Mouse (Mus musculus) left cerebral cortex, postnatal 4 days (tissue): Measurements from ENCODE around the gene Clec18a. TPM values are rescaled to one million over a fixed set of nuclear protein-coding genes. Genes with fewer than 3 reads are reported as not detected.

Experiments
- microRNA-seq: library from miRNA; unstranded; fragments of <30 nt; microRNA quantifications from one replicate; pipeline ENCODE4 v1.2.0, GENCODE M21; 2022
- total RNA-seq, 2 experiments: library from RNA; stranded (reverse); gene quantifications; 2 replicates each; pipeline ENCODE4 v1.2.3; 2021

Clec18a gene
- total RNA-seq, 2 experiments from 2014 or later = 0.14 TPM; not detected in 1

Small RNA genes within 50 kb of the gene (microRNA-seq; reads per million reads assigned to microRNA genes)
- gene Gm24103 = not detected
- not detected for gene Mir3473d

Other genes with a start within 250 kb of the Clec18a start
- 10 to 100 TPM; 46.8 to 47.7 TPM for gene Cog4, start 245.8 kb downstream of the Clec18a start, total RNA-seq
- 10 to 100 TPM; 82.3 to 83.9 TPM for gene Sf3b3, start 245.6 kb downstream of the Clec18a start, total RNA-seq
- gene Fuk, start 189.9 kb downstream of the Clec18a start, total RNA-seq = 1 to 10 TPM; 7.8 to 7.9 TPM
- gene St3gal2, start 172.5 kb downstream of the Clec18a start, total RNA-seq = 10 to 100 TPM; 78.9 to 80.6 TPM
- 10 to 100 TPM; 43.2 to 44.0 TPM for gene Ddx19a, start 94.6 kb downstream of the Clec18a start, total RNA-seq
- gene Ddx19b, start 60.7 kb downstream of the Clec18a start, total RNA-seq = 10 to 100 TPM; 21.3 to 21.6 TPM
- gene Aars, start 59.3 kb downstream of the Clec18a start, total RNA-seq = 100 to 1,000 TPM in 1 of 2 experiments, 10 to 100 TPM in 1; 98.4 to 108 TPM
- not detected for gene Exosc6, start 36.1 kb downstream of the Clec18a start, total RNA-seq
- 10 to 100 TPM; 31.0 to 32.8 TPM for gene Pdpr, start 2.2 kb upstream of the Clec18a start, total RNA-seq
- gene Glg1, start 166.8 kb upstream of the Clec18a start, total RNA-seq = 100 to 1,000 TPM; 107 to 114 TPM
- gene Rfwd3, start 207.8 kb upstream of the Clec18a start, total RNA-seq = 10 to 100 TPM; 18.2 to 18.7 TPM
- under 1 TPM; 0.34 to 0.46 TPM for gene Mlkl, start 245.8 kb upstream of the Clec18a start, total RNA-seq